Mouse (Mus musculus) right cerebral cortex, postnatal 4 days (tissue): ENCODE measurements at regions not wholly inside any gene's neighbourhood (a gene's known extent, or its start where the extent isn't known, plus 50 kb on each side); places are given as distances from the start of the nearest gene placed in this dataset.

Experiments used
- DNase-seq: peaks from one replicate; pipeline ENCODE4 v3.0.0-alpha.2; 2022

- DNase-seq, result no peak
Measured at GRCm38 (mm10) chr3:128221625-128222024, 325.5 kb upstream of the Fam241a start.

GRCm38 (mm10) chr3:128220776-128221550 is 324.8 kb upstream of the Fam241a start:
- DNase-seq, result no peak

GRCm38 (mm10) chr3:128217765-128218415 is 321.8 kb upstream of the Fam241a start:
- no peak for DNase-seq

GRCm38 (mm10) chr3:128212256-128212655 is 316.1 kb upstream of the Fam241a start:
- no peak for DNase-seq

- DNase-seq, result no peak
Measured at GRCm38 (mm10) chr3:128210591-128210990, 314.5 kb upstream of the Fam241a start.

- DNase-seq, result no peak
Measured at GRCm38 (mm10) chr3:128206948-128207347, 310.8 kb upstream of the Fam241a start.

GRCm38 (mm10) chr3:128206483-128206882 is 310.4 kb upstream of the Fam241a start:
- DNase-seq, result no peak

GRCm38 (mm10) chr3:128200574-128201235 is 304.6 kb upstream of the Fam241a start:
- DNase-seq, result no peak

GRCm38 (mm10) chr3:128199466-128199865 is 303.3 kb upstream of the Fam241a start:
- no peak for DNase-seq

GRCm38 (mm10) chr3:128192046-128192800 is 296.1 kb upstream of the Fam241a start:
- no peak for DNase-seq

- no peak for DNase-seq
Measured at GRCm38 (mm10) chr3:128187330-128188044, 291.4 kb upstream of the Fam241a start.

GRCm38 (mm10) chr3:128186278-128186677 is 290.2 kb upstream of the Fam241a start:
- no peak for DNase-seq

GRCm38 (mm10) chr3:128181221-128181908 is 285.2 kb upstream of the Fam241a start:
- DNase-seq, result no peak

GRCm38 (mm10) chr3:128149216-128149615 is 253.1 kb upstream of the Fam241a start:
- DNase-seq, result no peak

GRCm38 (mm10) chr3:128145329-128145728 is 249.2 kb upstream of the Fam241a start:
- no peak for DNase-seq

GRCm38 (mm10) chr3:128127836-128128235 is 231.7 kb upstream of the Fam241a start:
- no peak for DNase-seq

GRCm38 (mm10) chr3:128126664-128127063 is 230.5 kb upstream of the Fam241a start:
- no peak for DNase-seq

GRCm38 (mm10) chr3:128122111-128122510 is 226.0 kb upstream of the Fam241a start:
- DNase-seq, result no peak

- no peak for DNase-seq
Measured at GRCm38 (mm10) chr3:128120647-128121440, 224.7 kb upstream of the Fam241a start.

GRCm38 (mm10) chr3:128113209-128113608 is 217.1 kb upstream of the Fam241a start:
- no peak for DNase-seq

GRCm38 (mm10) chr3:128110406-128110805 is 214.3 kb upstream of the Fam241a start:
- no peak for DNase-seq
